Mouse (Mus musculus): Measurements from ENCODE around the gene Neurl3.

Neurl3 gene

GRCm38 (mm10) chr1:36296466-36297149, 22.1 kb upstream of the Neurl3 start:
- no peak for DNase-seq

- DNase-seq = no peak
These were observed 19.9 kb upstream of the Neurl3 start for GRCm38 (mm10) chr1:36294402-36294801.

- DNase-seq = no peak
These were observed 19.0 kb upstream of the Neurl3 start for GRCm38 (mm10) chr1:36293470-36293869.

- DNase-seq = no peak
These were observed 7.4 kb upstream of the Neurl3 start for GRCm38 (mm10) chr1:36281849-36282248.

- no peak for DNase-seq
These were observed 6.5 kb upstream of the Neurl3 start for GRCm38 (mm10) chr1:36280938-36281337.

GRCm38 (mm10) chr1:36279202-36279601, 4.7 kb upstream of the Neurl3 start:
- DNase-seq = peak; percentile 93

- DNase-seq = peak; percentile 91
These were observed 3.0 kb upstream of the Neurl3 start for GRCm38 (mm10) chr1:36277267-36278060.

- no peak for DNase-seq
These were observed 1.3 kb upstream of the Neurl3 start for GRCm38 (mm10) chr1:36275635-36276389.

- peak; percentile 72 to 84 for DNase-seq
These were observed 1.2 kb downstream of the Neurl3 start for GRCm38 (mm10) chr1:36273288-36273687.

GRCm38 (mm10) chr1:36272546-36272945, 1.9 kb downstream of the Neurl3 start:
- peak; percentile 67 to 78 for DNase-seq

- peak in 1 of 2 experiments; percentile 46 for DNase-seq
These were observed 2.8 kb downstream of the Neurl3 start for GRCm38 (mm10) chr1:36271516-36272230.

GRCm38 (mm10) chr1:36270666-36271065, 3.8 kb downstream of the Neurl3 start:
- DNase-seq = peak; percentile 57 to 76

- DNase-seq = peak; percentile 35 to 60
These were observed 5.2 kb downstream of the Neurl3 start for GRCm38 (mm10) chr1:36269121-36269795.

GRCm38 (mm10) chr1:36267595-36267994, 6.9 kb downstream of the Neurl3 start:
- DNase-seq = no peak

GRCm38 (mm10) chr1:36266293-36266692, 8.2 kb downstream of the Neurl3 start:
- no peak for DNase-seq

GRCm38 (mm10) chr1:36263833-36264488, 10.5 kb downstream of the Neurl3 start:
- DNase-seq = peak; percentile 71 to 80

GRCm38 (mm10) chr1:36261708-36262504, 12.6 kb downstream of the Neurl3 start:
- peak in 1 of 2 experiments; percentile 15 for DNase-seq

GRCm38 (mm10) chr1:36260418-36260817, 14.1 kb downstream of the Neurl3 start:
- no peak for DNase-seq

- no peak for DNase-seq
These were observed 15.2 kb downstream of the Neurl3 start for GRCm38 (mm10) chr1:36259281-36259680.

- no peak for DNase-seq
These were observed 15.8 kb downstream of the Neurl3 start for GRCm38 (mm10) chr1:36258631-36259030.

- no peak for DNase-seq
These were observed 17.2 kb downstream of the Neurl3 start for GRCm38 (mm10) chr1:36257276-36257675.

Measured in kidney, postnatal 4 days (tissue).